Mouse (Mus musculus) kidney, postnatal 14 days (tissue): ENCODE measurements around the gene Maml3.

Experiments
- DNase-seq: peaks from one replicate; pipeline ENCODE4 v3.0.0; 2022; ENCODE audit warnings: mixed read lengths

The Maml3 gene

DNA sequence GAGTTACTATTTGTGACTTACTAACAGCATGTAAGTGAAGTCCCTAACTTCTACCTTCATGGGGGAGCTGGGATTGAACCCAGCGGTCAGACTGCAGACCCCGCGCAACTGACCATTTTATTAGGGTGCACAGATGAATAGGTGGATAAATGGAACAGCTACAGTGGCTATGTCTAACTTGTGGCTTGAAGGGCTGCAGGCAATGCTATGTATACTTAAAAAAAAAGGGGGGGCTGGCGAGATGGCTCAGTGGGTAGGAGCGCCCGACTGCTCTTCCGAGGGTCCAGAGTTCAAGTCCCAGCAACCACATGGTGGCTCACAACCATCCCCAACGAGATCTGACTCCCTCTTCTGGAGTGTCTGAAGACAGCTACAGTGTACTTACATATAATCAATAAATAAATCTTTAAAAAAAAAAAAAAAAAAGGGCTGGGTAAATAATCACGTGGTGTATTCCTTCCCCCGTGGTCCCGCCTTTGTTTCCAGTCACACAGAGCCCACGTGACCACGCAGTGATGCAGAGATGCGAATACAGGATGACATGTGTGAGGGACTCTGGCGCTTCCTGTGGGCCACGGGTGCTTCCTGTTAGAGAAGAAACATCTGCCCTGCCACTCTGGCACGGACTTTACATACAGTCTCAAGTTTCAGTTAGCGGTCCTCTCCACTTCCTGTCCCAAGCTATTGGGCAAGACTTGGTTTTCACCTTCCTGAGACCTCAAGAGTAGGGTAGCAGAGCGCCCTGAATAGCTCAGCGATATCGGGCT lies 105.0 kb downstream of the Maml3 start:
- peak; percentile 71 for DNase-seq

DNA sequence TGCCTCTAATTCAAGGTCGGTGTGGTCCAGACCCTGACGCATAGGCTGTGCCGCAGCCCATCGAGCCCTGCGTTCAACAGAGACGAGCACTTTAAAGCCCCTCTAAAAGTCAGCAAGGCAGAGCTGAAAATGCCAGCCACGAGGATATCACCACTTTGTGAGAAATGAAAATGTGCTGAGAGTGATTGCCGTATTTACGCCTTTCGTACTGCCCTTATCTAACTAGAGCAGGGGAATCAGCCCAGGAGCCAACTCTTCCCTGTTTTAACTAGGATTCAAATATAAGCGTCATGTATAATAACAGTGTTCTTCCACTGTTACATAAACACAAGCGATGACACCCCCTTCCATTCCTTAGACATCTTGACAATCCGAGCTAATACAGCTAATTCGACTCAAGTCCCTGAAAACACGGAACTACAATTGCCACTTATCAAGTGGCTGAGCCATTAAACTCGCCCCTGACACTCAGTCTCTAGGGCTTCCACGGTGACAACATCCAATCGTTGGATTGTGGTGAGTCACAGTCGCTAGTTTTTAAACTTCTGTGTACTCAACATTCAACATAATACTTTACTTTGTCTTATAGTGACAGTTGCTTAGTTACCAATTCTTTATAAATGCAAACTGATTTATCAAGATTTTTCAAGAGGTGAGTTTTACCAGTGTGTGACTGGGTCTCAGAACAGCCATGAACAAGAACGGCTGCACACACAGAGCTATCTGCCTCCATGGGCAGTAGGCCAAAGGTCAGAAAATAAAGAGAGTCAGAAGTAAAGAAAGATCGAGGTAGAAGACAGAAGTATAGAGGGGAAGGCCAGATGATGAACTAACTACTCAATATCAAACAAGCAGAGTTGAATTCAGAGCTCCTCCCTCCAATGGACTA lies 106.1 kb downstream of the Maml3 start:
- DNase-seq = no peak

DNA sequence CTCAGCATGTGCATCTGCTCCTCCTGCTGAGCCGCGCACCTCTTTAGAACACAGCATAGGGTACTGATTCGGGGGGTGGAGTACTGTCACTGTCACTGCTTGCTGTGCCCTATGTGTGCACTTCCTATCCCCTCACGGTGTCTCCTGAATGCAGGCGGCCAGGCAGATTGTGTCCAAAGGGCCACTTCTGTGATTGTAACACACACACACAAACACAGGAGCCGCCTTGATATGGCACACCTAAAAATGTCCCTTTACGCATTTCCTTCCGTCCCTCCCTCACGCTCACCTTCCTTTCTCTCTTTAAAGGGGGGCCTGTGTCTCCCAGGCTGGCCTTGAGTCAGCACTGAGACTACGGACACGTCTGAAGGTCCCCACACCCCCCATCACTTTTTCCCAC lies 107.3 kb downstream of the Maml3 start:
- no peak for DNase-seq

DNA sequence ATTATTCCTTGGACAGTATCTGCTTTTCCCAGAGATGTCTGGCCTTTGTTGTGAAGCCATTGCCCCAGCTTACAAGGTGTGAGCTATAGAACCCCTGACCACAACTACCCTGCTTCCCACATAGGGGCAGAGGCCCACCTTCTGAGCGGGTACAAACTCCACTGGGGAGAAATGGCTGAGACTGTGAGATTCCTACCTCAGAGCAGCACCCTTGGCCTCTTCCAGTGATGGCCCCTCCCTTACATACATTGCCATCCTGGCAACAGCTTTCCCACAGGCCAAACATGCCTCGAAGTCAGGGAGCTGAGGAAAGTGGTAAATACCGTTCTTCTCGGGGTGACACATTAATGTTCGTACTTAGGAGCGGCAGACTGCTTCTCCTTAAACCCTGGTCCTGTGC lies 118.4 kb downstream of the Maml3 start:
- no peak for DNase-seq

DNA sequence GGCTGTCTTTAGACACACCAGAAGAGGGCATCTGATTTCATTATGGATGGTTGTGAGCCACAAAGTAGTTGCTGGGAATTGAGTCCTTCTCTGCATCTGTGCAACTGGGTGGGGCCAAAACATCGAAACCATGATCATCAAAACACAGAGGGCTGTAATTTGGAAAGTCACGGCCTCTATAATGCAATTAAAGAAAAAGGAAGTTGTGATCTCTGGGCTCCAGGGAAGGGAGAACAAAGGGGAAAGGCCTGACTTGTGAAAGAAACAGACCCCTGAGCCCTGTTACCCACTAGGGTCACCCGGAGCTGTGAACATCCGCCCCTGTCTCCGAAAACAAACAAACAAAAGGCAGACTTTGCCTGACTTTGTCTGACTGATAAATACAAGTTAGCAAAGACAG lies 123.4 kb downstream of the Maml3 start:
- DNase-seq = no peak

DNA sequence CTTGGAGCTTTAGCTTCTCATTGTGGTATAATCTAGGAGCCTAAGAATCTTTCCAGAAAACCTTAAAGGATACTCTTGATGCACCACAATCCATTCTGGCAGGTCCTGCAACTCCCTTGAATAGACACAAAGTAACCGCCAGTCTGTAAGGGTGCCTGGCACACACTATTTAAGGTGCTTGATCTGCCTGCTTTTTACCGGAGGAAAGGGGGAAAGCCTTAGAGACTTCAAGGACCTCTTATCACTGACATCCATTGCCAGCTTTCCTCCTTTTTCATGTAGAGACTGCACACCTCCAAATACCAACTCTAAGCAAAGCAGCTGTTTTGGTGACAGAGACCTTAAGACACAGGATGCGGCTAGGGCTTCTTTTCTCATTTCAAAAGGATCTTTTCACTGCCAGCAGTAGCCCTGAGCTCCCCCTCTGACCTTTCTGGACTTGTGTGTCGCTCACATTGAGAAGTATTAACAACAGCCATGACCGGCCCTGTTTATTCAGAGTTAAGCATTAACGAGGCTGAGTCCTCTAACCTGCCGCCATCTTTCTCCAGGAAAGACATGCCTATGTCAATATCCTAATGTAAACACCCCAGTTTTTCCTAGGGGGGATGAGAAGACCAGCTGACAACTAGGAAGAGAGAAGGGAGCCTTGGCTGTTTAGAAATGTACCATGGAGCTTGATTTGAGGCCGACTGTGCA lies 127.1 kb downstream of the Maml3 start:
- peak; percentile 24 for DNase-seq

DNA sequence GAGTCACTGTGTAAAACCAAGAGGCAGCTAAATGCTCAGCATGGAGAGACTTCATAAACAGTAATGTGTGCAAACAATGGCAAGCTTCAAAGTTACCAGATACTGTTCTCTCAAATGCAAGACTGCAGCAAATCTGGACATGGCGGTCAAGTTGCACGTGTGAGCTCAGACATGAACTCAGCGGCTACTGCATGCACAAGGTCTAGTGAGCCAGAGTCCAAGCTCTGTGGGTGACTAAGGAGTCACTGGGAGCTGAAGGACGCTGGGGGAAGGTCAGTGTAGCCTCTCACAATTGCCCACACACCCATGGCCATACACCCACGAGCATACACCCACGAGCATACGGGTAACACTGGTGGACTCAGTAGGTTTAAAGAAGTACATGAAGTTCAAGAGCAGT lies 130.3 kb downstream of the Maml3 start:
- DNase-seq = no peak

DNA sequence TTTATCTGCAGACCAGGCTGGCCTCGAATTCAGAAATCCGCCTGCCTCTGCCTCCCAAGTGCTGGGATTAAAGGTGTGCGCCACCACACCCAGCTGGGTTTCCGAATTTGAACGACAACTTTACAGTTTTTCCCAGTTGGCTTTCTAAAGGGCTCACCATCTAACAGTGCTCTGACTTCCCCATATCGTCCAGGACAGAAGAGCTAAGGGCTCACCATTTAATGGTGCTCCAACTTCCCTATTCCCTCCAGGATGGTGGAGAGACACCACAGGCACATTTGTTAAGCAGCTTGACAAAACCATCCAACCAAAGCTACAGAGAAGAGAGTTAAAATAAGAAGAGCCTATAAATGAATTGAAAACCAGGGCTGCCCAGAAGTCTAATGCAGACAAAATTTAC lies 130.7 kb downstream of the Maml3 start:
- DNase-seq = no peak

DNA sequence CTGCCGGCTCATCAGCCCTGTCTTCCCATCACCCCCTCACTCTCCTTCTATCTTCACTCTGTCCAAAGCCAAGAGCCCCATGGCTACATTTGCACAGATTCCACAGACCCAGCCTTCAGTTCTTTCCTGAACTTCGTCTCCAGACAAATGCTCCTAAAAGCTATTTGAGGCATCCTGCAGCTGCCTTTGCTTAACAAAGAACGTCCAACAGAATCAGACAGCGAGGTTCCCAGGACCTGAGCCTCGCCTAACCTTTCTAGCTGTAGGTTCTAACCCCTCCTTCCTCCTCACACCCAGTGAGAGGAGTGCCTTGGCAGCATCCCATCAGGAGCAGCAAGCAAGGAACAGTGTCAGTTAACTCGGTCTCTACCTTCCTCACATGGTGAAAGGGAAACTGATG lies 132.3 kb downstream of the Maml3 start:
- DNase-seq = no peak

DNA sequence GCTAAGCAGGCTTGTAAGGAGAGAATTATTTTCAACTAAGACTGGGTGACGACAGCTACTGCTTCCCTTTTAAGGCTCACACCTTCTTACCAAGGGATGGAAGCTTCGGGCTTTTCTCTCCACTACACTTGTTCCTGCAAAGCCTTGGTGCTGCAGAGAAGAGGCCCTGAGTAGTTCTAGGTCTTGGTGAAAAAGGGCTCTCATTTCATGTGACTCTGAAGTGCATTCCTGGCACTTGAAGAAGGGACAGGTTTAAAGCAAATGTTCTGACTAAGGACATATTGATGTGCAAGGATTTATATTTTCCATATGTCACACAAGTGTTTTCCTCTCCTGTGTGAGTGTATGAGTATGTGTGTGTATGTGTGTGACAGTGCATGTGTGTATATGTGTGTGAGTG lies 134.4 kb downstream of the Maml3 start:
- no peak for DNase-seq

DNA sequence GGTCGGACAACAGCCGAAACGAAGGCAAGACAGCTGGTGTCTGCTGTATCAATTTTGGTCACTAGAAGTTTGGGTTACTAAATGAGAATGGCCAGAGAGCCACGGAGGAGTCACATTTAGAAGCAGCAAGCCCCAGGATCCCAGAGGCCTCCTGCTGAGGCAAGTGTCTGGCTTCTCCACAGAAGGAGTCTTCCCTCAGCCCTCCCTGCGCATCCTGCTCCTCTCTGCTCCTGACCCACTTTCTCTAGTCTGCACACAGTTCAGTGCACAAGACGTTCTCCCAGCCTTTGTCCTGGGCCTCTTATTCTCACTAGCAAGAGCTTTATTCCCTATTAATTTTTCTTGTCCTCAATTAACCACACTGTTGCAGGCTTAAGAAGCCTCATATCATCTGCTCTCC lies 135.4 kb downstream of the Maml3 start:
- no peak for DNase-seq

DNA sequence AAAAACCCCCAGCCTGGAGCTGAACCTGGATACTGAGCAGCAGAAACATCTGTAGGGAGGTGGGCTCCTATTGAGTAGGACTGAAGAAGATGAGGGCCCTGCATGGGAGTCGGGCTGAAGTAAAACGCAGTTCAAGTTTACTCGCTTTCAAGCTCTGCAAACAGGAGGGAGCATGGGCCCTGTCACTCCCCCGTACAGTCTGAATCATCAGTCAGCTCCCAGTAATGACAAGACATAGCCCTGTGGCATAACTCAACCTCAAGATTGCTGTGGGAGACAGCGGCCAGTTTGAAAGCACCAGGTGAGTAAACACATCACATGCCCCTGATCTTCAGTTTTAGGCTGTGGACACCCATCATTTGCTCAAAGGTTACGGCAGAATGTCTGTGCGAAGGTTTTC lies 139.0 kb downstream of the Maml3 start:
- DNase-seq = no peak

DNA sequence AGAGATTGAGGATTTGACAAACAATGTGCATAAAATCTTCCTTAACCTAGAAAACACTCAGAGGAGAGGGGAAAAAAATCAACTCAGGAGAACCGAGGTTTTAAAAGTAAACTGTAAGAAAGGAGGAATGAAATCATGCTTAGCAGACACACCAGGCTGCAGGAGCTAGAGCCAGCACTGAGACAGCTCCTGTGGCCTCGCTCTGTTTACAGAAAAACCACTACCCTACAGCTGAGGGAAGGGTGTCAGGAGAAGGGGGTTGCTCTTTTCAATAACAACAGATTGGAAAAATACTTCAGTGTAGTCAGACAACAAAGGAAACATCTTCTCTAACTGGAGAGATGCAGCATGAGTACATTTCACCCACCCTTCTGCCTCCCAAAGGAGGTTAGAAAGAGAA lies 139.4 kb downstream of the Maml3 start:
- DNase-seq = no peak

DNA sequence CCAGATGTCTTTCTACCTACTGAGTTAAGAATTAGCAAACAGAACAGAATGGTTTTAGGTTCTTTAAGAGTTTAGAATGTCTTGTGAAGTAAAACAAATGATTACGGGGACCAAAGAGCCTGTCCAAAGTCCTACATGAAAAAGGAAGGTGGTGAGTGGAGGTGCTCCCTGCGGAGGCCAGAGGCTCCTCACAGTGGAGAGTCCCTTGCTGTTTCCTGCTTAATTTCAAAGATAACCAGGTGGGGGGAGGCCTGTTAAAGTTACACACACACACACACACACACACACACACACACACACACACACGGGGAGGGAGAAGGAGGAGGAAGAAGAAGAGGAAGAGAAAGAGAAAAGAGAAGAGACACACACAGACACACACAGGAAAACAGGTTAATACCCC lies 139.9 kb downstream of the Maml3 start:
- DNase-seq = no peak

DNA sequence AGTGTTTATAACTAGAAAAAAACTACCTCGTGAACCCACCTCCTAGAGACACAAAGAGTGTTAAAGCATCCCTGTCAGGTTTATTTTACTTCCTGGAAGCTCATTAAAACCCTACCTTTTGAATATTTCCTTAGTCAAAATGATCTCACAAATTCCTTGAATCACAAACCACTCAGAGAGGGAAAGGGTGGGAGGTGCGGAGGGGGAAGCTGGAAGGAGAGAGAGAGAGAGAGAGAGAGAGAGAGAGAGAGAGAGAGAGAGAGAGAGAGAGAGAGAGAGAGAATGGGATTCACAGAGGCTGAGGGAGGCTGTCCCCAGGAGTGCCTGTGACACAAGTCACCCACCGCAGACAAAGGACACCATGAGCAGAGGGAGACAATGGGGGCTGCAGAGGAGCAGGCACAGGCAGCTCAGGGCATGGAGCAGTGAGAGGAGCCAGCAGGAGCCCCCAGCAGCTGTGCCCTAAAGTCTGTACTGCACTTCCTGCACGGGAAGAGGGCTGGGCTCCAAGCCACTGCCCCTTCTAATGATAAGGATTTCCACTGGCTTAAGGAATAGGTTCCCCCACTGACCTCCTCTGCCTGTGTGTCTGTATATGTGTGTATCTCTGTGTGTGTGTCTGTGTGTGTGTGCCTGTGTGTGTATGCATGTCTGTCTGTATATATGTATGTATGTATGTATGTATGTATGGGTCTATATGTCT lies 140.8 kb downstream of the Maml3 start:
- DNase-seq = no peak

DNA sequence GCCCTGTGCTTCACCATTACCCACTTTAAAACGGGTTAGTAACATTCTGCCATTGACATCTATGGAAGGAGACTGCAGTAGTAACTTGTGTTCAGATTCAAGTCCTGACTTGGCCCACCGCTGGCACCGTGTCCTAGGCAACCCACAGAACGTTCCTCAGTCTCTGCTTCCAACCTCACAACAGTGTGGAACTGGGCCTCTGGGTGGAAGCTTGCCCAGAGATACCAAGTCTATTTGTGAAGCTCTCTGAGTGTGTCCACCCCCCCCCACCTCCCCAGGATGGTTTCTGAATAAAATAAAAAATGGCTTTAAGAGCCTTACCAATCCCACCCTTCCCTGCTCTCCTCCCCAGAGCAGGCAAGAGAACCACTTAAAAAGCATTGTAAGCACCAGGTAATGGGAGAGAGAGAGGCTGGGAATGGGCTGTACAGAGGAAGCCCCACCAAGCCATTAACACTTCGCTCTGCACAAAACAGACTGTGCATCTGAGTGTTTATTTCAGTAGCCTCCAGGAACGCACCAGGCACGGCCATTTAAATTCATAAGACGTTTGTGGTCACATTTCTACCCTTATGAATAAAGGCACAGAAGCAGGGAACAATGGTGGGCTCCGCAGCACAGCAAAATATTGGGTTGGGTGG lies 141.6 kb downstream of the Maml3 start:
- no peak for DNase-seq

DNA sequence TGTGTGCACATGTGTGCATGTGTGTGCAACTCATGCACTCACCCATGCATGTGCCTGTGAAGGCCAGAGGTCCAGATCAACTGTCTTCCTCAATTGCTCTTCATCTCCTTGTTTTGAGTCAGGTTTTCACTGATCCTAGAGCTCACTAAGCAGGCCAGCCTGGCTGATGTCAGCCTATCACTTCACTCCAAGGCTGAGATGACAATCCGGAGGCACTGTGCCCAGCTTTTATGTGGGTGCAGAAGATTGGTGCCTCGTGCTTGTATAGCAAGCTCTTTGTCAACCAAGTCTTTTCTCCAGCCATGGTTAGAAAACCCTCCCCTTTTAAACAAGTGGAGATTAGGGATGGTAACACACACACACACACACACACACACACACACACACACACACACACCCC lies 146.1 kb downstream of the Maml3 start:
- no peak for DNase-seq

DNA sequence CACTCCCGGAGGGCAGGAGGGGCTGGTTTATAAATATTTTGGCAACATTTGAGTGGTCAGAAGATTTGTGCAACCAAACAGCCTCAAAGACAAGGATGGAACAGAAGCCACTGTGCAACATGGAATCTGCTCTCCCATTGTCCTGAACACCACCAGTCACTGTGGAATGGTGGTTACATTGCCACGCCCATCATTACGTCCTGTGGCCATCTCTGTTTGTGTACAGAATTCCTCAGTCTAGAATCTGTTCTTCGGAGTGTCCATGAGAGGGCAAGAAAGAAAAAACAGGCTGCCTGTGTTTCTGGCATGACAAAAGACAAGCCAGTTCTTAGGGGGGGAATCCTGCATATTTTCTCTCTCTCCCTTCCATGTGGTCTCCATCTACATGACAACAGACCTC lies 150.4 kb downstream of the Maml3 start:
- DNase-seq = no peak

DNA sequence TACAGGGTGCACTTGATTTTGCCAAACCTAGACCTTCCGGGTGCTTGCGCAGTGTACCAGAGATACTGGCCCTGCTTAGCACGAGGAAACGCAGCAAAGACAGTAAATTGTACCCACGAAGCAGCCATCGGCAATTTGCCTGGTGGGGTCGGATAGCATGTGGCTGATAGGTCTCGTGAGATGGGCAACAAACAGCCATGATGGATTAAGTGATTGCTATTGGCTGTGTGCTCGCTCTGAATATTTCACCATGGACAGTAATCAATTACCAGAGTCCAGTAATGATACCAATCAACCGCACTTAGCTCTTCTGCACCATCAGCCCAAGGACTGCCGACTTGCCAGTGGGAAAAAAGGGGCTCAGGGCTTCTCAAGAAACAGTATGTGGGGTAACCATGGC lies 150.9 kb downstream of the Maml3 start:
- no peak for DNase-seq

DNA sequence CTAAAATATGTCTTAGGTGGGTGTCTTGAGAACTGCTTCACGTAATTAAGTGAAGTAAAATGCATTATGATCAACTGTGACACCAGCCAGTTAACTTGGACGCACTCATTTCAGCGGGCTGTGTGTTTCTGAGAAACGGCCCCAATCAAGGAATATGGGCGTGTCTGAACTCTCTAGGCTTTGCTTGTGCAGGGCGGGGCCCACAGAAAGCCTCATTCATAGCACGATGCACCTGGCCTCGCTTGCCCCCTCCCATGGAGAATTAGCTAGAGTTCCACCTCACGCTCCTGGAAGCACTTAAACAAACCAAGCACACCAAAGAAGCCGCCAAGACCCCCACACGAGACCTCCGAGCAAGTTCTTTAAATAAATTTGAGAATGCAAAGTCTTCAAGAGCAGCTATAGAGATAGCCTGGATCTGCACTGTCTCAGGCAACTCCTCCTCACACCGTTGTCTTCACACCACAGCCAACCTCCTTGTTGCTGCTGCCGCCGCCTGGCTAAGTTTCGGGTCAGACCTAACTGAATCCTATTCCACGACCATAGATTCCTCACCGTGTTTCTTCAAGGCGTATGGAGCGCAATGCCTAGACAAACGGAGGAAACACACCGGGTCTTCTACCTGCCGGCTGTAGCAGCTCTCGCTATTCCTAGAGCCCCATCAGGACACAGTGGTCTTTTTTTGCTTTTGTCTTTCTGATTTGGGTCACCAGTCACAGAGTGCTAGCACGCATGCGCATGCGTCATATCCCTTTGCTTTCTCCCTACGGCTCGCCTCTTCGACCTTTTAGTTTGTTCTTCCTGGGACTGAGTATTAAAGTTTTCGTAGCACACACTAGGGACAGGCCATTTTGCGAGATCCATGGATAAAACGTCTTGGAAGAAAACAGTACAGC lies 151.9 kb downstream of the Maml3 start:
- no peak for DNase-seq

DNA sequence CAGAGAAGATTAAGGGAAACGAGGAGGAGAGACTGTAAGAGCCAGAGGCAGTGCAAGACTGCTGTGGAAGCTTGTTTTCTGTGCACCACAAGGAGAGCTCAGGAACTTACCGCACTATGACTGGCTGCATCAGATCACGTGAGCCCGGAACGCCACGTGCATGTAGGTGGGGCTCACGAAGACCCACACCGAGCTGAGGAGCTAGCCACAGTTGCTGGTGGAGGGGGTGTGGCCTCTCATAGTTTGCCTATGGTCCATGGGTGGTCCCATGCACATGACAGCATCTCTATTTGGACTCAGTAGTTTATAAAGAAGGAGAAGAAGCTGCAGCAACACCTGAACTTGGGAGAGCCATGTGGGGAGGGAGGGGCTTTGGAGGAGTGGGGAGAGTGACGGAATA lies 152.6 kb downstream of the Maml3 start:
- no peak for DNase-seq

DNA sequence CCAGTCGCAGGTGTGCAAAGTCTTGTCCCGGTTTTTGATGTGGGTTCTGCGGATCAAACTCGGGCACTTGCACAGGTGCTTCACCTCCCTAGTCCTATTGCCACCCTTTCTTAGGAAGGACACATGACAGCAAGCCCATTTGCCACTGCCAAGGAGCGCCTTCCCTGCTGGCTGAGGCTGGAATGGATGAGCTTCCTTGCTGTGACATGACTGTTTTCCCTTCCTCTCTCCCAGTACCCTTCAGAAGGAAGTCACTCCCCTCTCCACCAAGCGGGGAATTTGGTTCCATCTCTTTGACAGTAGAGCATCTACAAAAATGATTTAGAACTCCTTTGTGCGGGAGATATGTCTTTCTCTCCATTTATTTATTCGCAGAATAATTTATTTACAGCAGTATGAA lies 155.2 kb downstream of the Maml3 start:
- DNase-seq = no peak
